Mouse (Mus musculus) left cerebral cortex, adult 2 months (tissue): ENCODE measurements around the gene Erich2. TPM values are rescaled to one million over a fixed set of nuclear protein-coding genes. Genes with fewer than 3 reads are reported as not detected.

Experiments
- DNase-seq, 2 experiments: peaks; one replicate each; pipeline ENCODE4 v3.0.0; 2021 to 2022; ENCODE audit warnings: low spot score in 2 of 2, mixed read lengths in 1 of 2; ENCODE audit errors: extremely low spot score in 1 of 2
- H3K27ac ChIP-seq: fragments of 200-600 bp; 2 replicates; pipeline ENCODE4 v1.8.1; 2022
- H3K4me3 ChIP-seq: fragments of 200-600 bp; 2 replicates; pipeline ENCODE4 v1.8.1; 2022
- CTCF ChIP-seq: fragments of 200-600 bp; IDR thresholded peaks from 2 replicates; pipeline ENCODE4 v1.8.1; 2022; ENCODE audit warnings: antibody characterized with exemption, mild to moderate bottlenecking, moderate library complexity
- intact Hi-C: fragments of 180-260 bp; cut with DNase I; formaldehyde crosslinking; loops from one replicate; pipeline ENCODE4 v1.15.1; 2025
- total RNA-seq, 2 experiments: library from RNA; stranded (reverse); gene quantifications; 2 replicates each; pipeline ENCODE4 v1.2.3; 2021

Erich2 gene
- total RNA-seq, 2 experiments from 2014 or later: 0.38 TPM; not detected in 1

DNA sequence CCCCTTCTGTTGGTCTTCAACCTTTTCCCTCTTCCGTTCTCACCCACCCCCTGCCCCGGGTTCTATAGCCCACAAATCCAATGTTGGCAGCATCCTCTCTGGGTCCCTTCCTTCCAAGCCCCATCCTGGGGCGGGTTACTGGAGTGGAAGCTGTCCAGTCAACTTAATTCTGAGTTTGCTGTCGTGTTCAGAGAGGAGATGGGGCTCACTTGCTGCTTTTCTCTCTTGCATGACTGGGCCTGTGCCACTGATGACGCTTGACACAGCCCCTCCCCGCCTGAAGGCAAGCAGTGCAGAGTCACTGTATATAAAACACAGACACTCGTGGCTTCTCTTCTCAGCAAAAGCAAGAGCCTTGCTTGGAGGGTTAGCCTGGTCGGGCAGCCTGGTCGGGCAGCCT, 63.6 kb downstream of the Erich2 start:
- H3K4me3 ChIP-seq: no peak overlapping the region
- TF ChIP-seq CTCF: no peak
- no peak for DNase-seq
- H3K27ac ChIP-seq: no peak overlapping the region
- intact Hi-C loops: no loop called here

DNA sequence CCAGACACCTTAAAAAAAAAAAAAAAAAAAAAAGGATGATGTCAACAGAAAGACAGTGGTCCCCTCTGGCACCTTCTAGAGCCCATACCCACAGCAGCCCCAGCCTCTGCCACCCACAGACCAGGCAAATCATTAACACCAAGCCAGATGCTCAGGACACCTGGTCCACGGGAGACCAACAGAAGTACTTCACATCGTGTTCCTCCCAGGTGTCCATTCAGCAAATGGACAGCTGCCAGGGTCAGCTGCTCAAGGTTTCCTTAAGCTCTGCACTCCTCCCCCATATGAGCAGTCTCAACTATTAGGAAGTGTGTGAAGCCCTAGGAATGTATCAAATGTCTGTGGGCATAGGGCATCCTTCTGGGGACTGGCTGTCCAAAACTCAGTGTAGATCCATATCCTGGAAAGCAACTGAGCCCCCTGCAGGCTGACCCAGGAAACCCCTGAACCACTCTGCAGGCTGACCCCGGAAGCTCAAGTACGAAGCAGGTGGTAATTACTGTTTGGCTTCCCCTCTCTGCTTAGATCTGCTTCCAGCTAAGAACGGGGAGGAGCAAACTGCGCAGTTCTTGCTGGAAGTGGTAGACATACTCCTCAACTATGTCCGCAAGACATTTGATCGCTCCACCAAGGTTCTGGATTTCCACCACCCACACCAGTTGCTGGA, 65.1 kb downstream of the Erich2 start:
- Histone ChIP-seq H3K4me3 (no peak overlapping the region), H3K27ac (no peak overlapping the region)
- no peak for TF ChIP-seq CTCF
- no peak for DNase-seq
- intact Hi-C loops: no loop called here

DNA sequence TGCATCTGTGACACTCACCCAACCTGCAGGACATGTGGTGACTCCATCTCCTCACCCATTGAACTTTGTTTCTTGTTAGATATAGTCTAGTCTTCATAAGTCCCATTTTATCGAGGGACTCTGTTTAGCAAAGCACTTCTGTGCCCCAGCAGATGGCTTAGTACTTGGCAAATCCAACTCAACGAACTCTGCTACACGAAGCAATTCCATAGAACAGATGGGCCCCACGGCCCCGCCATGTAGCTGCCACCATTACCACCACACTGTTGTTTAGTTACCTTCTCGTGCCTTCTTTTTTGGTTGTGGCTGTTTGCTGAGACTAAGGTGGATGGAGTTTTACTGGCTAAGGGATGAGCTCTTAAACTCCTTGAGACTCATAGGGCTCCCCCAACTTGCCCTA, 79.6 kb downstream of the Erich2 start:
- no peak for DNase-seq
- no peak for TF ChIP-seq CTCF
- H3K4me3 ChIP-seq: no peak overlapping the region
- no peak overlapping the region for H3K27ac ChIP-seq
- intact Hi-C loops: no loop called here

Other genes starting within 250 kb of the Erich2 start
- gene Sp5, start 33.9 kb upstream of the Erich2 start, total RNA-seq: under 1 TPM; 0.16 to 0.63 TPM
- gene Gad1, start 44.3 kb downstream of the Erich2 start, total RNA-seq: 100 to 1,000 TPM; 374 to 427 TPM
- gene Gorasp2, start 152.8 kb downstream of the Erich2 start, total RNA-seq: 10 to 100 TPM; 92.7 to 96.6 TPM
- gene Gm26558, start 153.3 kb downstream of the Erich2 start, total RNA-seq: under 1 TPM in 1 of 2 experiments, not detected in 1; 0.41 TPM